Comparison of ENCODE assay signal across 25 mouse cellular contexts in genomic region chr17:80028675-80029074, GRCm38 (mm10). TPM values are rescaled to one million over a fixed set of nuclear protein-coding genes. Genes with fewer than 3 reads are reported as not detected.
DNase-seq lines count a peak whose midpoint lies in the region; ATAC-seq and TF ChIP-seq lines count a peak whose summit lies in the region.
"Had no signal": no experiment of that assay in that cellular context is flagged by ENCODE, and none has a peak within 500 bp of the region (broad histone marks: within the 10 kb centered on the region; RNA-seq: fewer than 3 reads in every experiment).

No protein-coding gene starts in this region.

- H3K4me3 ChIP-seq in hindbrain, embryonic 16.5 days (ENCODE audit: low read length) = no peak overlapping the region
- H3K4me3 ChIP-seq in hindbrain, embryonic 10.5 days = no peak overlapping the region
- H3K4me3 ChIP-seq in liver, embryonic 12.5 days = no peak overlapping the region
- H3K4me3 ChIP-seq in CH12.LX (replicated peaks in 1 of 3; ENCODE audit: low read depth in 2 of 3, low read length in 2 of 3, poor library complexity in 1 of 3) = no peak overlapping the region
- H3K4me3 ChIP-seq: embryonic facial prominence, embryonic 12.5 days; heart, embryonic 13.5 days; hindbrain, embryonic 13.5 days; limb, embryonic 15.5 days had no signal

- in situ Hi-C loops in CH12.LX (cut with MboI; ENCODE audit: low pct_ligation_motif_present, low pct_unique_long_range_greater_than_20kb, low sequenced_read_pairs) = no loop called here

- no peaks in the 10 kb centered on the region for H3K27me3 ChIP-seq in hindbrain, embryonic 16.5 days (replicated peaks; ENCODE audit: control insufficient read depth, insufficient read depth, low read length)
- H3K27me3 ChIP-seq in hindbrain, embryonic 10.5 days (ENCODE audit: insufficient read depth, poor library complexity, severe bottlenecking) = no peaks in the 10 kb centered on the region
- no peaks in the 10 kb centered on the region for H3K27me3 ChIP-seq in liver, embryonic 12.5 days (replicated peaks)
- no peaks in the 10 kb centered on the region for H3K27me3 ChIP-seq in CH12.LX (replicated peaks)
- H3K27me3 ChIP-seq: embryonic facial prominence, embryonic 12.5 days; heart, embryonic 13.5 days; hindbrain, embryonic 13.5 days; limb, embryonic 15.5 days had no signal

- DNase-seq in hindbrain, embryonic 10.5 days (ENCODE audit: low spot score) = no peak
- DNase-seq in liver = no peak
- no peak for DNase-seq in CH12.LX (ENCODE audit: extremely low read depth)
- DNase-seq in embryo, embryonic 11 days = no peak
- DNase-seq: adrenal gland, postnatal 10 days; B cell, adult 2 months; cerebellum, adult 18-20 months; cerebellum, postnatal 14 days; gastrocnemius, postnatal 14 days; heart, adult 18-20 months; heart, postnatal 14 days; kidney, postnatal 36 days; layer of hippocampus, adult 9-11 months; lung, postnatal 10 days; midbrain, embryonic 14.5 days; spleen, adult 18-20 months; thymus, postnatal 14 days had no signal

- peak; percentile 30; the same call in 1 of the 2 replicates for ATAC-seq in hindbrain, embryonic 16.5 days
- ATAC-seq in liver, embryonic 12.5 days = peak; percentile 44; the same call in 1 of the 2 replicates
- 0 out of 2 replicates have a peak, but pooled peaks have one; percentile 26 for ATAC-seq in megakaryocyte progenitor cell, adult 5-6 weeks (replicated peaks; ENCODE audit: poor library complexity)
- ATAC-seq: forebrain, embryonic 16.5 days had no signal

- no peaks in the 10 kb centered on the region for H3K4me1 ChIP-seq in hindbrain, embryonic 16.5 days (ENCODE audit: control insufficient read depth, insufficient read depth, low read depth, low read length)
- H3K4me1 ChIP-seq in hindbrain, embryonic 10.5 days (replicated peaks) = no peaks in the 10 kb centered on the region
- H3K4me1 ChIP-seq in liver, embryonic 12.5 days = no peaks in the 10 kb centered on the region
- no peaks in the 10 kb centered on the region for H3K4me1 ChIP-seq in CH12.LX (ENCODE audit: control insufficient read depth in 1 of 2, insufficient read depth in 2 of 2)
- H3K4me1 ChIP-seq: heart, embryonic 13.5 days; hindbrain, embryonic 13.5 days; limb, embryonic 15.5 days had no signal

- no peak overlapping the region for H3K9ac ChIP-seq in hindbrain, embryonic 16.5 days (ENCODE audit: low read depth, low read length)
- no peak overlapping the region for H3K9ac ChIP-seq in liver, embryonic 12.5 days
- no peak overlapping the region for H3K9ac ChIP-seq in CH12.LX (ENCODE audit: insufficient read depth, low read depth)
- H3K9ac ChIP-seq: embryonic facial prominence, embryonic 12.5 days; heart, embryonic 13.5 days; hindbrain, embryonic 13.5 days; limb, embryonic 15.5 days had no signal

- H3K9me3 ChIP-seq in hindbrain, embryonic 16.5 days (ENCODE audit: control insufficient read depth, low read length) = no peaks in the 10 kb centered on the region; the same call in 1 of the 2 replicates
- no peaks in the 10 kb centered on the region for H3K9me3 ChIP-seq in hindbrain, embryonic 10.5 days
- H3K9me3 ChIP-seq in liver, embryonic 12.5 days (replicated peaks) = no peaks in the 10 kb centered on the region
- H3K9me3 ChIP-seq in CH12.LX (replicated peaks; ENCODE audit: low read length) = no peaks in the 10 kb centered on the region
- H3K9me3 ChIP-seq: embryonic facial prominence, embryonic 12.5 days; hindbrain, embryonic 13.5 days; limb, embryonic 15.5 days had no signal

- peak in 1 of 2 experiments; percentile 13; a peak in 2 of 4 replicates for TF ChIP-seq CTCF in CH12.LX (conservative IDR thresholded peaks at IDR 0.05 in 1 of 2, IDR thresholded peaks at IDR 0.05 in 1 of 2; ENCODE audit: low read depth in 2 of 2, low read length in 2 of 2)

- no peak for TF ChIP-seq EP300 in CH12.LX (IDR thresholded peaks at IDR 0.05; ENCODE audit: low read length)

- 93% methylated on average over 6 of the region's 6 CpGs for WGBS in hindbrain, embryonic 16.5 days
- WGBS in hindbrain, embryonic 10.5 days = 94% methylated on average over 6 of the region's 6 CpGs
- 82% methylated on average over 6 of the region's 6 CpGs for WGBS in liver, embryonic 12.5 days (ENCODE audit: insufficient replicate concordance)

- no peak for TF ChIP-seq RAD21 in CH12.LX (IDR thresholded peaks at IDR 0.05; ENCODE audit: low read depth, low read length)

- no peaks in the 10 kb centered on the region for H3K79me2 ChIP-seq in CH12.LX (replicated peaks; ENCODE audit: control insufficient read depth, extremely low read depth, insufficient read depth, poor library complexity, severe bottlenecking)

- no peak overlapping the region for H3K4me2 ChIP-seq in hindbrain, embryonic 16.5 days (ENCODE audit: low read length)
- no peak overlapping the region for H3K4me2 ChIP-seq in liver, embryonic 12.5 days
- no peak overlapping the region for H3K4me2 ChIP-seq in CH12.LX (ENCODE audit: insufficient read depth, low read depth, poor library complexity, severe bottlenecking)
- H3K4me2 ChIP-seq: embryonic facial prominence, embryonic 12.5 days; heart, embryonic 13.5 days; hindbrain, embryonic 13.5 days; limb, embryonic 15.5 days had no signal

- peaks cover 21% of the 10 kb centered on the region for H3K36me3 ChIP-seq in hindbrain, embryonic 16.5 days (ENCODE audit: control insufficient read depth, insufficient read depth, low read length)
- H3K36me3 ChIP-seq in hindbrain, embryonic 10.5 days = peaks cover 86% of the 10 kb centered on the region
- H3K36me3 ChIP-seq in liver, embryonic 12.5 days = peaks cover 56% of the 10 kb centered on the region
- peaks cover 18 to 19% of the 10 kb centered on the region in 2 experiments for H3K36me3 ChIP-seq in CH12.LX (replicated peaks in 1 of 2; ENCODE audit: control insufficient read depth in 1 of 2, insufficient read depth in 1 of 2, low read length in 1 of 2)

- dilution Hi-C loops in CH12.LX (cut with MboI; ENCODE audit: extremely low pct_ligation_motif_present, extremely low pct_unique_long_range_greater_than_20kb, low sequenced_read_pairs) = no loop called here

- no peak for TF ChIP-seq POLR2A in CH12.LX (IDR thresholded peaks at IDR 0.05; ENCODE audit: low read depth, low read length)

- H3K27ac ChIP-seq in hindbrain, embryonic 16.5 days (ENCODE audit: low read depth, low read length) = no peak overlapping the region
- H3K27ac ChIP-seq in hindbrain, embryonic 10.5 days = no peak overlapping the region
- H3K27ac ChIP-seq in liver, embryonic 12.5 days = no peak overlapping the region
- no peak overlapping the region for H3K27ac ChIP-seq in CH12.LX (ENCODE audit: insufficient read depth, low read depth)
- H3K27ac ChIP-seq: embryonic facial prominence, embryonic 12.5 days; heart, embryonic 13.5 days; hindbrain, embryonic 13.5 days; limb, embryonic 15.5 days had no signal

TF ChIP-seq in CH12.LX, 34 proteins besides CTCF, POLR2A, EP300 and RAD21:
- TF ChIP-seq SMC3 (IDR thresholded peaks at IDR 0.05; ENCODE audit: low read depth, low read length) = peak; percentile 4; the same call in 1 of the 2 replicates
- no peak for TF ChIP-seq UBTF (IDR thresholded peaks at IDR 0.05; ENCODE audit: low read depth, low read length)

RNA-seq across cellular contexts. Expression of gene Hnrnpll, which starts 33.5 kb away (rescaled TPM):
- 46.2 and 48.0 TPM in 2 replicates for polyA plus RNA-seq in hindbrain, embryonic 16.5 days (2015; fragmentation: Nextera tagmentation; extraction: Ambion mirVana)
- 85.6 and 92.4 TPM in 2 replicates for polyA plus RNA-seq in hindbrain, embryonic 10.5 days (2016; fragmentation: Nextera tagmentation; extraction: Ambion mirVana)
- polyA plus RNA-seq in liver, embryonic 12.5 days (2016; fragmentation: Nextera tagmentation; extraction: Ambion mirVana) = 50.2 and 52.5 TPM in 2 replicates
- 24.1 and 26.1 TPM in 2 replicates for total RNA-seq in CH12.LX (2012; rRNA removed)
- total RNA-seq in CH12.LX (2014; rRNA removed) = 22.3 and 24.2 TPM in 2 replicates
- 14.4 TPM in 2 replicates for polyA plus RNA-seq in CH12.LX (2012; ENCODE audit: insufficient read length, low read depth)
- total RNA-seq in megakaryocyte progenitor cell, adult 5-6 weeks (2015) = 106 and 109 TPM in 2 replicates
- 55.6 and 61.3 TPM in 2 replicates for total RNA-seq in megakaryocyte progenitor cell, adult 5-6 weeks (2017)
